Mouse (Mus musculus) layer of hippocampus, adult 9-10 months (tissue): ENCODE data around the gene Selenoo.

Source experiments
- DNase-seq: peaks from one replicate; pipeline ENCODE4 v3.0.0; 2022; ENCODE audit warnings: low spot score

Gene Selenoo

DNA sequence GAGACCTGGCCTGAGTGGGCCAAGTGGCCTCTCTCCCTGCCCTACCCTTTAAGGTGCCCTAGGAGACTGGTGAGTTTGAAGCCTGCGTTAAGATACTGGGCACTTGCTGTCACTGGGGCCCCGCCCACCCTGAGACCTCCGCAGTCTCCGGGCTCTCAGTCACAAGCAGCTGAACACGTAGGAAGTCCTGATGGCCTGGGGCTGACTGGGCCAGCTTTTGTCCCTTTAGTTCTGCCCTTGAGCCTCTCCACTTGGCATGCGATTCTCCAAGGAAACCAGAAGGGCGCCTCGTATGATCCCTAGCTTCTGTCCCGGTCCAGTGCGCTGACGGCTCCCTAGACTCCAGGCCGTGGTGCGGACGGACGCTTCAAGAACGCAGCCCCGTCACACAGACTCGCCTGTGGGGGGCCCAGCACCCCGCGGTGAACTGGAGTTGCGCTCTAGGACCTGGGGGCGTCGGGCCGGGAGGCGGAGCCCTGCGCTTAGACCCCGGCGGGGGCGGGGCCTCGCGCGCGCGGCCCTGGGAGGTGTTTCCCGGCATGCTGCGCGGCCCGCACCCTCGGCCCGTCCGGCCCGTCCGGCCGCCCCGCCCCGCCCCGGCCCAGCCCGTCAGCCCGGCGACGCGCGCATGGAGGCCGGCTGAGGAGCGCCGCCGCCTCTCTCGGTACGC, 13.3 kb upstream of the Selenoo start:
- no peak for DNase-seq

DNA sequence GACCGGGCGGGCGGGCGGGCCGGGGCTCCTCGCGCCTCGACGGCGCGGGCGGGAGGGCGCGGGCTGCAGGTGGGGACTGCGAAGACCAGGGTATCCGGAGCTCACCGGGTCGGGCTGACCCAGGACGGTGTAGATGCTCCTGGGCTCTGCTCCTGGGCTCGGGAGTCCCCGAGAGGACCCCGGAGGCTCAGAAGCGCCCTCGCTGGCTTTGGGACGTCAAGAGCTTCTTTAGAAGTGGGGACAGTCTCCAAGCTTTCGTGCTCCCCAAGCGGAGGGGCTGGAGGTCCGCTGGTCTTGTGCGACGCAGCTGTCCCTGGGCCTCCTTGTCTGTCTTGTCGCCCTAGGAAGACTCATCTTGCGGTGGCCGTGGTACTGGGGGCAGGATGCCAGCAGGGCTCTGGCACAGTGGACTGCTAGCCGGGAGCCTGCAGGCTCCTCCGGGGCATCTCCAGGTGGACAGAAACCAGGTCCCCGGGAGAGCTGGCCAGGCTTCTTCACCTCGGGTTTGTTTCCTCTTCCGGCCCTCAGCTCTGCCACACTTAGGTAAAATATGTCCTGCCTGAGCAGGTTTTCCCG, 12.6 kb upstream of the Selenoo start:
- no peak for DNase-seq

DNA sequence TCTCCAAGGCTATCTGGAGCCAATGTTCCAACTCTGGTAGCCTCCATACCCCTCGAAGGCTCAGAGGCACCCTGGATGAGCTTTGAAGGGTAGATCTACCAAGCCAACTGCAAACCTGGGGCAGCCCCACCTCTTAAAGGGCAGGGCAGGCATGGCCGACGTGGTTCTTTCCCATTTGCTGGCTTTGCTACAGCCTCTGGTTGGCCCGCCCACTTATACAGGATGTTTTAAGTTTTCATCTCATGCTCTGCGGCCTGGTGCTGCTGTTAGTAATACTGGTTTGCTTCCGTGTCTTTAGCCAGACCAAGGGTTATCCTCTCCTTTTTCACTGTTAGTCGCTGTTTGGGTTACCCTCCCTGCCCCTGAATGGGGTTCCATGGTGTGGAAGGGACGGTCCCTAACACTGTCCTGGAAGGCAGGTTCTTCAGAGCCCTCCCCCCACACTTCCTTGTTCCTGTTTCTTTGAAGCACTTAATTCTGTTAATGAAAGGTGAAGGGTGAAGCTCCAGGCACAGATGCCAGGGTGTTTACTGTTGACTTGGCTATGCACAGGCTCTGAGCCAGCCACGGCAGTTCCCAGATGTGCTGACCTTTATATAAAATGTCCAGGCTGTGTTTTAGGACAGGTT, 10.6 kb upstream of the Selenoo start:
- DNase-seq, result no peak

DNA sequence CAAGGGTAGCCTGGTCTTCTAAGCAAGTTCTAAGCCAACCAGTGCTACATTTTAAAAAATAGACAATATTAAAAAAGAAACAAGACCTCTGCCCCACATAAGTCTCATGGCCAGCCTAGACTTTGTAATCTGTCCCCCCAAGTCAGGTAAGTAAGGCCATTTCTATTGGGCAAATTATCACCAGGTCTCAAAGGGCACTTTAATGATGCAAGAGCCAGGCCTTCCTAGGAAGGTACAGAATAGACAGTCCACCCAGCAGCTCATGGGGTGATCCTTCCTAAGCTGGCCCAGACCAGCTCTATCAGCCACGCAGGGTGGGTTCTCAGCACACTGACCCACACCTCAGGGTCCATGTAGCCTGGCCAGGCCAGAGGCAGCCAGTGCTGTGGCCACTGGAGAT, 5.0 kb upstream of the Selenoo start:
- no peak for DNase-seq

DNA sequence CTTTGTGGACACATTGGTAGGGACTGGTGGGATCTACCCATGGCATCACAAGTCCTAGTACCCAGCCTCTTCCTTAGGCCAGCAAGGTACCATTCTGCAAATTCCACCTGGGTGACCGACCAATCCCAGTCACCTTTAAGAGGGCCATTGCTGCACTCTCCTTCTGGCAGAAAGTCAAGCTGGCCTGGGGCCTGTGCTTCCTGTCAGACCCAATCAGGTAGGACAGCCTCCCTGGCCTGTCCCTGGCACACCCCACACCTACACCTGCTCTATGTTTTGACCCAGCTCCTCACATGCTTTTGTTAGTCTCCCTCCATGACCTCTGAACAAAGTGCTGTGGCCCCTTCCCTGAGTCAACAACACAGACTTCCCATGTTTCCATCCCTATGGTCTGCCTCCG, 4.1 kb upstream of the Selenoo start:
- DNase-seq, result no peak

DNA sequence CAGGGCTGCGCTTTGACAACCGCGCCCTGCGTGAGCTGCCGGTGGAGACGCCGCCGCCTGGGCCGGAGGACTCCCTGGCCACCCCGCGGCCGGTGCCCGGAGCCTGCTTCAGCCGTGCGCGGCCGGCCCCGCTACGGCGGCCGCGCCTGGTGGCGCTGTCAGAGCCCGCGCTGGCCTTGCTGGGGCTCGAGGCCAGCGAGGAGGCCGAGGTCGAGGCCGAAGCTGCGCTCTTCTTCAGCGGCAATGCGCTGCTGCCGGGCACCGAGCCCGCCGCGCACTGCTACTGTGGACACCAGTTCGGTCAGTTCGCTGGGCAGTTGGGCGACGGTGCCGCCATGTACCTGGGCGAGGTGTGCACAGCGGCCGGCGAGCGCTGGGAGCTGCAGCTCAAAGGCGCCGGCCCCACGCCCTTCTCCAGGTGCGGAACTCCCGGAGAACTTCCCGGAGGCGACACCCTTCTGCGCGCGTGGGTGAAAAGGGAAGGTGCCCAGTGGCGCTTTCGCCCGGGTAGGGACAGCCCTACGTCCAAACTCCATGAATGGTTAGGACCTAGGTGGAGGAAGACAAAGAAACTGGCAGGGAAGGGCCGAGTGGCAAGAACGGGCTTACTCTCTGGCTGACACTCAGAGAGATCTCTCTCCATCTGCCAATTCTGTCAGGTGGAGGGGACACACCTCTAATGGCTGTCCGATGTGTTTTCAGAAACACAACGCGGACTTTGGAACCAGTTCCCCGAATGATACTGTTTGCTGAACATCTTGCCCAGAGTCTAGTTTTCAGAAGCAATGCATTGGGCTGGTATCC, 566 bp downstream of the Selenoo start:
- no peak for DNase-seq

DNA sequence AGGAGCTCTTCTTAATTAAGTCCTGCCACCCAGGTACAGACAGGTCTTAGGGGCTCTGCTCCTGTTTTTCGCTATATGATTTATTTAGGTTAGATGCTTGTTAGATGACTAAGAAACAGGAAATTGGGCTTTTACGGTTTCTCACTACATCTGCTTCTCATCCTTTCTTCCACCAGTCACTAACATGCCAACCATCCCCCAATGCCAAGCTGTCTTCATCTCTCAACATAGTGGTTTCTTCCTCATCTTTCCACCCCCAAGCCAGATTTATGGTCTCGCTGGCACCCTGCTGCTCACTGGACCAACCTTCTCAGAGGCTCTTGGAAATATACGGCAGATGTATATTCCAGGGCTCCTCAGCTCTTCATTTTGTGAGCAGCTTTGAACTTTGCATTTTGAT, 1.8 kb downstream of the Selenoo start:
- DNase-seq, result no peak

DNA sequence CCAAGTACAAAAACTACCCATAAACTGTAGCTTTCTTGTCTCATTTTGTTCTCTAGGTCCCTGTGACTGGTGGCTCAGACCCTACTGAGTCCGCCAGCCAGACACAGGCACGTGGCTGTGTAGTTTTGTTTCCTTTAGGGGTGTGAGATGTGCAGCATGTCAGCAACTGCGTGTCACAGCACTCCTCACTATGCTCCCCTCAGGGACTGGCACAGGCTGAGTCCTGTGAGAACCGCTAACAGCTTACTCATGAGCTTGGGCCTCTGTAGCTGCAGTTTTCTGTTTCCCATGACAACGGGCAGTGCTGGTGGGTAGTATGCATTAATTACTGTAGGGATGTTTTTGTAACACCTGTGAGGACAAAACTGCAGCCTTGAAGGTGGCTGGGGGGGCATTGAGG, 3.3 kb downstream of the Selenoo start:
- DNase-seq, result no peak

DNA sequence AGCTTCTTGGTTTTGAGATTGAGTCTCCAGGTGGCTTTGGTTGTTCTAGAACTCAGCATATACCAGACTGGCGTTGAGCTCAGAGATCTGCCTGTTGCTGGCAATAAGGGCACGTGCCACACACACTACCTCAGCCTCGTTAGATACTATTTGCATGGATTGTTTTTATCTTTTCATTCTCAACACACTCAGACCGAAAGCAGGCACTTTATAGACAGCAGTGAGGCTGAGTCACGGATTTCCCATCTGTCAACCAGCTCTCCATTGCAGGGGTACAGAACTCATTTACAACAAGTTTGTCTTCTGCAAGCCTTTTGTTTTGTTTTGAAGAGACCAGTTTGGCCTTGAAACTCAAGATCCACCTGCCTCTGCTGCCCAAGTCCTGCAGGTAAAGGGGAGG, 8.6 kb downstream of the Selenoo start:
- no peak for DNase-seq

DNA sequence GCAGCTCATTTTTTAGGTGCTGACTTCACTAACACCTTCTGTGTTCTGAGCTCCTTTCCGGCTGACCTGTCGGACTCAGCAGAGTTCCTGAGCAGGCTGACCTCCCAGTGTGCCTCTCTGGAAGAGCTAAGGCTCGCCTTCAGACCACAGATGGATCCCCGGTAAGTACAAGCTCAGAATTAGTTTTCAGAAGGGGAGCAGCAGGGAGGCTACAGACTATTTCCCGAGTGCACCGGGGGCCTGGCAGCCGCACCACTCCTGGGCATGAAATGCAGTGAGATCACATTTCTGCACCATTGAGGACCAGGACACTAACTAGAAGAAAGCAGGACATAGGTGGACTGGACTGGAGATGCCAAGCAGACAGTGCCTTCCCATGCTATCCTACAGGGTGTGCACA, 9.7 kb downstream of the Selenoo start:
- no peak for DNase-seq

DNA sequence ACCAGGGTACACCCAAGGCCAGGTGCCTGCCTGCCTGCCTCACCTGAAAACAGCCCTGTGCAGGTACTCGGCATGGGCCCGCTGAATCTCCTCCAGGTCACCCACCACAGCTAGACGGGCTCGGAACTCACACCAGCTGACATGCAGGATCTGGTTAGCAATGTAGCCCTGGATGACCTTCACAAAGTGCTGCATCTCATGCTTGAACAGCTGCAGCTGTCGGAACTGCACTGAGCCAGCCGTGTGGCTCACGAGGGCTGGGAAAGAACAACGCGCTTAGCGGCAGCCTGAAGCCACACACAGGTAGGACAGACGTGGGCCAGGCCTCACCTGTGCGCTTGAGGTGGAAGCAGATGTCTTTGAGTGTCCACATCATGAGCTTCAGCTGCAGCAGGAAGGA, 11.9 kb downstream of the Selenoo start:
- DNase-seq, result no peak

DNA sequence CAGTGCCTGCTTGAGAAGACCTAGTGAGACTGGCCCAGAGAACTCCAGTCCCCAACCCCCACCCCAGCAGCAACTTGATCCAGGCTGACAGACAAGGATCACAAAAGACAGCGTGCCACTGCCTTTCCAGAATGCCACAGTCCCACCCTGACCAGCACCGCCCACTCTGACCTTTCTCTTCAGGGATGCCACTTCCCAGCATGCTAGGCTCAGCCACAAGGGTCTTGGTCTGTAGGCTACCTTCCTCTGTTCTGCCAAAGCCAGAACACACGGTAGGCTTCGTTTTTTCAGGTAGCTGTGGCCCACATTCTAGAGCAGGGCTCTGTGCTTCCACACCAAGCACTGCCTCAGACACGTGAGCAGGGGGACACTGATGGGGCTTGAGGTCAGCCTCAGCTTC, 13.8 kb downstream of the Selenoo start:
- no peak for DNase-seq

DNA sequence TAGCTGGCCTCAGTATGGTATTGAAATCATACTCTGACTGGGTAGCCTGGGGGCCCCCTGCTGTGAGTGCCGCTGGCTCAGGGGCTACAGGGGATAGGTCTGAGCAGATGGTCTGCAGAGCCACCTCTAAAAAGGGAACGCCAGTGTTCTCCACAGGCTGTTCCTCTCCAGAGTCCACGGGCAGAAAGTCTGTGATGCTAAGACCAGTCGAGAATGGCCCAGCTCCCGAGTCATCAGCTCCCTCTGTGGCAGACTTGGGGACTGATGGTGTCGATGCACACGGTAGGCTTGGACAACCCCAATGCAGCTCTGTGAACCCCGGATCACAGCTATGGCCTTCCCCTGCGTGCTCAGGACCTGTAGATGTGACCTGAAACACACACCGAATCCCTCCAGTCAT, 15.0 kb downstream of the Selenoo start:
- DNase-seq, result no peak

DNA sequence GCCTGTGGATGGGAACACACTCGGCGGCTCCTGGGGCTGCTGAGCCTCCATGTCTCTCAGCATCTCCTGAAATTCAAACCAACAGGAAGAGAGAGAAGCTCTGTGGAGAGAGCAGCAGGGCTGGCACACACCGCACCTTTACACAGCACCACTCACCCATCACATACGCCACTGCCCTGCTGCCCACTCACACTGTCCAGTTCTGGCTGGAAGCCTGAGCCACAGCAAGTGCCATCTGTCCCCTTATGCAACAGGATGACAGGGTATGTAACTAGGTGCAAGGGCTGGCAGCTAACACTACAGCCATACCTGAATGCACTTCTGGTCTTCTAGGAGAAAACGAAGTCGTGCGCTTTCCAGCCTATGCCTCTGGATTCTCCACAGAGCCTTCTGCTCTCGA, 15.5 kb downstream of the Selenoo start:
- DNase-seq, result no peak

DNA sequence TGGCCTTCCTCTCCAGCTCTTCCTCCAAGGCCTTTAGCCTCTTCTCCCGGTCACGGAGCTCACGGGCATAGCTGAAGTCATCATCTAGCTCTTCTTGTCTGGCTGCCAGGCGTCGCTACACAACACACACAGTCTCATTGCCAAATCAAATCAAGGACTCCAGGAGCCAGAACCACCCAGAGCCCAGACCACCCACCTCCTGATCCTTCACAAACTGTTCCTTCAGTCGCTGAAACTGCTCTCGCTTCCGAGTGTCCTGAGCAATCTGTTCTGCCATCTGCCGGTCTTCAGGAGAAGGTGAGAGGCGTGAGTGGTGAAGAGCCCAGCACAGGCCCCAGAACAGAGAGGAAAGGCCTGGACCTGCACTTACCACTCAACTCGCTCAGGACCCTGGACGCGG, 17.2 kb downstream of the Selenoo start:
- no peak for DNase-seq

DNA sequence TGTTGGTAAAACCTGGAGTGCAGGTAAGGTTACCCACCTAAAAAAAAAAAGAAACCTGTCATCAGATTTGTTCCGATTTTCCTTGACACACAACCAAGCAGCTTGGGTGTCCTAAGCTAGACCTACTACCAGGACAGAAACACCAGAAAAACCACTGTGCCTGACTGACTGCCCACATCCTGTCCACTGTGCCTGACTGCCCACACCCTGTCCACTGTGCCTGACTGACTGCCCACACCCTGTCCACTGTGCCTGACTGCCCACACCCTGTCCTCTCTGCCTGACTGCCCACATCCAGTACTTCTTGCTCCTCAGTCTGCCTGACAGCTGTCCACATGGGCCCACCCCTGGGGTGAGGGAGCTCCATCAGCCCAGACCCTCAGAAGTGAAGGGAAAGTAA, 18.1 kb downstream of the Selenoo start:
- no peak for DNase-seq

DNA sequence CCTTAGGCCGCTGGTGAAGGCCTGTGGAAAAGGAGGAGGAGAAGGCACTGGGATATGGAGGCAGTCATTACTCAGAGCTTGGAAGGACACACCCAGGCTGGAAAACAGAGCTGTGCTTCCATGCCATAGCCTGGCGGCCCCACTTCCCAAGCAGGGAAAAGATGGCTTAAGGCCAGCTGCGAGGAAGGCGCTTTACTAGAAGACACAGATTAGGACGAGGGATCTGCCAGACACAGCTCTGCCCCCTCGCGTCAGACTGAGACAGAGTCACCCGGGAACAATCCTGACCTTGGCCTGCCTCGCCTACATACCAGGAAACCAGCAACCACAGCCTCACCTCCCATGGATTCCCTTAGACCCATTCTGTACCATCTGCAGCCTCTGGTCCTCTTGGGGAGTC, 21.3 kb downstream of the Selenoo start:
- no peak for DNase-seq

DNA sequence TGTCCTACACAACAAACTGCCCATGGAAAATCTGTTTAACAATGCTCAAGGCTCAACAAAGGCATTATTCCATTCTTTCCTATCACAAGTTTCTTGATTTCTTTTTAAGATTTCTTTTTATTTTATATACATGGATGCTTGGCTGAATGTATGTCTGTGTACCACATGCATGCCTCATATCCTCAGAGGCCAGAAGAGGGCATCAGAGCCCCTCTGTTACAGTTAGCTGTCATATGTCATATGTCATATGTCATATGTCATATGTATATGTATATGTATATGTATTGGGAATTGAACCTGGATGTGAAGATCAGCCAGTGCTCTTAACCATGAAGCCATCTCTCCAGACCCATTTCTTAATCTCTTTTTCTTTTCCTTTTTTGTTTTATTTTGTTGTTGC, 29.1 kb downstream of the Selenoo start:
- DNase-seq, result no peak

DNA sequence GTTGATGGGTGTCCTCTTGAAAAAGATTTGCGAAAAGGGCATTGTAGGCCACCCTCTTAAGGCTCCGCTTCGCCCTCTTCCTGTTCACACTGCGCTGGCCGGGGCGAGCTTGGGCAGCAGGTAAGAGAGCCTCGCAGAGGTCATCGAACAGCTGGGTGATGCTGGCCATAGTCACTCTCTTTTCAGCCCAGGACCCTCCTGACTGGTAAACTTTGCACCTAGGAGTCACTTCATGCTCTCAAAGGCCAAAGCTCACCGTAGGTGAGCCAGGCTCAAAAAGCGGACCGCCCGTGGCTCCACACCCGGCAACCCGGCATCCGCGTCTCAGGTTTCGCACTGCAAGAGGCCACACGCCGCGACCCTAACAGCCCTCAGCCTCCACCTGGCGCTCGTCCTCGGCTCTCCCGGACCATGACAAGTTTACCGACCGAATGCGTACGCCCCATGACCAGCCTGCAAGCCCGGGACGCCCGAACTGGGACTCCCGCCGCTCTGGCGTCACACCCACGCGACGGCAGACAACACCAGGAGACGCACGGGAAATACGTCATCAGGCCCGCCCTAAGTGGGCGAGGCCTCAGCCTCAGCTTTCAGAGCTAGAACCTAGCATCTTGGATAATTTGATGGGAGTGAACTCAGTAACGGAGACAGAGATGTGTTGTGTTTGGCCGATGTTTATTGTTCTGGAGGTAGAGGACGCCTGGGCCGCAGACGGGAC, 33.9 kb downstream of the Selenoo start, which contains the start of gene Tubgcp6:
Gene Tubgcp6, minus strand, starts transcription at position 464 of the 718 bp plus-strand sequence.
- peak; percentile 92 for DNase-seq

DNA sequence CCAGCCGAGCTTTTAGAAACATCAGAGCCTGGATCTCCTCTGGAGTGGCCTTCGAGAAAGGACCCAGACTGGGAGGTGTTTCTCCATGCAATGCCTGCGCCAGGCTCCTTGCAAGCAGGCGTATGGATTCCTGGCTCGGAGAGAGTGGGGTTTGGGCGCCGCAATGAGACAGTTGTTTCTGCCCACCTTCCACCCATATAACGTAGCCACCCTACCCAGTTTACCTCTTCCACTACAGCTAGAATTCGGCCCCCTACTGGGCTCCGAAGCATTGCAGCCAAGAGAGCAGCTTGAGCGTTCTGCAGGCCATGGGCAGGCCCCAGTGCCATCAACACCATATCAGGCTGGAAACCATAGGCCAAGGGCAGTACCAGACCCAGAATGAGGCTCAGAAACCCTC, 34.7 kb downstream of the Selenoo start:
- DNase-seq, result no peak

DNA sequence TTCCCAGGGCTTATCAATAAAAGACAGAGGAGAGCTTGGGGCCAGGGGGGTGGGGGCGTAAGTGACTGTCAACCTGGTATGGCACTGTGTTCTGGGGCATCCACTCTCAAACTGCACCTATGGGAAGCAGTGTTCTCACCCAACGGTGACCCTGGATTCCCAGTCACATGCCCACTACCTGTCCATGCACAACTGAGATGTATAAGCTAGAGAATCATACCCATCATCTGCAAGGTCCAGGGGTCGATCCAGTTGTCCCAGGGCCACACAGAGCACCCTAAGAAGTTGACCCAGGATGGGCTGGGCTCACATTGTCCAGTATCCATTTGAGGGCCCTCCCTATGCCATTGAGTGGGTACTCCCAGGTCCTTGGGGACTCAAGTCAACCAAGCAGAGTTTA, 35.4 kb downstream of the Selenoo start:
- no peak for DNase-seq

DNA sequence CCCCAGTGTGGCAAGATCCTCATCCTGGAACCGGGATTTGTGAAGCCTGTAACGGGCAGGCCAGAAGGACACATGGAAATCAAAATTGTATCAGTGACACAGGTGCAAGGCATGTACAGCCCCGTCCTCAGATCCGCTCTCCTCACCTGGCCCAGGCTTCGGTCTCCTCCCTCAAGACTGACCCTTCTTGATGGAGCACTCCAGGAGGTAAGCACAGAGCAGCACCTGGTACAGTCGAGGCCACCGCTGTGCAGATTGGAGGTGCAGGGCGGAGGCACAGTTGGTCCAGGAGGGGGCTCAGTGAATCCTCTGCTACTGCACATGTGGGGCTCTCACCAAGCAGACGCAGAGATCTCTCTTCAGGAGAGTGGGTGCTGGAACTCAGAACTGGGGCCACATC, 36.5 kb downstream of the Selenoo start:
- no peak for DNase-seq
